Mouse (Mus musculus): ENCODE data around the gene Nagk.
"Not testable (repeated sequence)": the region's sequence is repeated elsewhere in the genome, so short reads cannot be mapped to it uniquely, and the experiment has no call there.

Nagk gene

GRCm38 (mm10) chr6:83794760-83795296 lies at the start of gene Nagk:
Gene Nagk (plus strand): TSS chr6:83794982.
- DNase-seq (ENCODE audit: low read depth, low spot score) = peak; percentile 98

- DNase-seq (ENCODE audit: low read depth, low spot score) = no peak
Measured at GRCm38 (mm10) chr6:83745466-83745865, 49.3 kb upstream of the Nagk start.

- no peak for DNase-seq (ENCODE audit: low read depth, low spot score)
Measured at GRCm38 (mm10) chr6:83749286-83749685, 45.5 kb upstream of the Nagk start.

DNA sequence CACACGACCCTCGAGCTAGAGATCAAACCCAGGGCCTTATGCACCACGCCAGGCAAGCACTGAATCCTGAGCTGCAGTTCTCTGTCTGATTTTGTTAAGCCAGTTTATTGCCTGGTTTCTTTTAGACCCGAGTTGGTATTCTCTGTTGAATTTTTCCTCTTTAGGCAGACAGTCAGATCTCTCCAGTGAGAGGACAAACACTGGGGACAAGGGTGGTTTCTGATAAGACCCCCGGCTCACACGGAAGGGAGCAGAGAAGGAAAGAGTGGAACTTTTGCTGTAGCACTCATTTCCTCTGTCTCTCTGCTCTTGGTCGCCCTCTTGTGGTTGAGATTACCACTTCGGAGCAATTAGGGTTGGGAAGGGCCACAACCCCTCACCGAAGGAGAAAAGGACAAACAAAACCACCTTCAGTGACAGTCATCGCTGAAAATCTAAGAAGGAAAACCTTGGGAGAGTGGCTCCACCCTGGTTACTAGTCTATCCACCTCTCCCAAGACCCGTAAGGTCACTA lies 44.6 kb upstream of the Nagk start:
- DNase-seq (ENCODE audit: low read depth, low spot score) = peak; percentile 68

- no peak for DNase-seq (ENCODE audit: low read depth, low spot score)
Measured at GRCm38 (mm10) chr6:83756051-83756450, 38.7 kb upstream of the Nagk start.

GRCm38 (mm10) chr6:83762344-83762743 lies 32.4 kb upstream of the Nagk start, which contains the start of gene Ankrd53:
Gene Ankrd53 (plus strand): TSS chr6:83762644.
- DNase-seq (ENCODE audit: low read depth, low spot score) = no peak

- DNase-seq (ENCODE audit: low read depth, low spot score) = peak; percentile 90
Measured at GRCm38 (mm10) chr6:83762880-83763431, 31.8 kb upstream of the Nagk start.

GRCm38 (mm10) chr6:83766982-83767381 lies 27.8 kb upstream of the Nagk start:
- no peak for DNase-seq (ENCODE audit: low read depth, low spot score)

DNA sequence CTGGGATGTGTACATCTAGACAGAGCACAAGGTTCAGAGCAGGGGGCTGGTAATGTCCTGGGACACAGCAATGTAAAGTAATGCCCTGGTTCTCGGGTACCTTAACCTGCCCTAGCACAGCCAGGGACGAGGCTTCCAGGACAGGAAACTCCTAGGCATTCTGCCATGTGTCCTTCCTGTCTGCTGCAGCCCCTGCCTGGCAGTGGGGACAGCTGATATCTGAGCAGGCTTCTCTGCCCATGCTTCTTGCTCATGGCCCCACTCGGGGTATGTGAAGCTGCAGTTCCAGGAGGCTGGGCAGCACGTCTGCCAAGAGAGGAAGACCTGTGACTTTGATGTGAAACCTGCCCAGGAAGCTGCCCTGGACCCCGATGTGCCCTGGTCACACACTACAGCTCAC lies 26.3 kb upstream of the Nagk start:
- DNase-seq (ENCODE audit: low read depth, low spot score) = no peak

- DNase-seq (ENCODE audit: low read depth, low spot score) = no peak
Measured at GRCm38 (mm10) chr6:83774126-83774525, 20.7 kb upstream of the Nagk start.

- peak; percentile 37 for DNase-seq (ENCODE audit: low read depth, low spot score)
Measured at GRCm38 (mm10) chr6:83774781-83775563, 19.8 kb upstream of the Nagk start.

- peak; percentile 95 for DNase-seq (ENCODE audit: low read depth, low spot score)
Measured at GRCm38 (mm10) chr6:83775638-83776293, 19.0 kb upstream of the Nagk start, which contains the start of gene Tex261. Gene Tex261 (minus strand): TSS chr6:83775813.

GRCm38 (mm10) chr6:83778306-83778705 lies 16.5 kb upstream of the Nagk start:
- no peak for DNase-seq (ENCODE audit: low read depth, low spot score)

- peak; percentile 65 for DNase-seq (ENCODE audit: low read depth, low spot score)
Measured at GRCm38 (mm10) chr6:83779026-83779425, 15.8 kb upstream of the Nagk start.

DNA sequence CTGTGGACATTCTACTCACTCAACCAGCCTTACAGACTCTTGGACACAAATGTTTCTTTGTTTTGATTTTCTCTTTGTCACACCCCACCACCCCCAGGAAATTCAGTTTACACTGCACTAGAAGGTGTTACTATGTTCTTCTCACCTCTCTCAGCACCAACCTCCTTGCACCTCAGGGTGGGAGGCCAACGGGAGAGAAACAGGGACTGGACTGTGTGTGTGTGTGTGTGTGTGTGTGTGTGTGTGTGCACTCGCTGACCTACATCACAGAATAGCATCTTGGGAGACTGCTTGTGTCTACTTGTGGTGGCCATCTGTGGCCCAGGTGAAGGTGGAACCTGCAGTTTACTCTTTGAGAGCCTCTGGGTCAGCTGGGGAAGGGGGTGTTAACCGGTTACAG lies 8.4 kb upstream of the Nagk start:
- no peak for DNase-seq (ENCODE audit: low read depth, low spot score)

GRCm38 (mm10) chr6:83788554-83788953 lies 6.2 kb upstream of the Nagk start:
- DNase-seq (ENCODE audit: low read depth, low spot score) = no peak

DNA sequence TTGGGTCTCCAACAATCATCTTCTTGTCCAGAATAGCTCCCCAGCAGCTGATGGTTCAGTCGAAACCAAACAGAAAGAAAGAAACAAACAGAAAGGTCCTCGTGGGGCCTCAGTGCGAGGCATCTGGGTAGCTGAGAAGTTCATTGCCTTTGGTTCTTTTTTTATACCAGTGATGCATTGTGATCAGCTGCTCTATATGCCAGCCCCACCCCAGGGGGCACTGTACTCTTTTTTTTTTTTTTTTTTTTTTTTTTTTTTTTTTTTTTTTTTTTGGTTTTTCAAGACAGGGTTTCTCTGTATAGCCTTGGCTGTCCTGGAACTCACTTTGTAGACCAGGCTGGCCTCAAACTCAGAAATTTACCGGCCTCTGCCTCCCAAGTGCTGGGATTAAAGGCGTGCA lies 4.2 kb upstream of the Nagk start:
- DNase-seq (ENCODE audit: low read depth, low spot score) = not testable (repeated sequence)

DNA sequence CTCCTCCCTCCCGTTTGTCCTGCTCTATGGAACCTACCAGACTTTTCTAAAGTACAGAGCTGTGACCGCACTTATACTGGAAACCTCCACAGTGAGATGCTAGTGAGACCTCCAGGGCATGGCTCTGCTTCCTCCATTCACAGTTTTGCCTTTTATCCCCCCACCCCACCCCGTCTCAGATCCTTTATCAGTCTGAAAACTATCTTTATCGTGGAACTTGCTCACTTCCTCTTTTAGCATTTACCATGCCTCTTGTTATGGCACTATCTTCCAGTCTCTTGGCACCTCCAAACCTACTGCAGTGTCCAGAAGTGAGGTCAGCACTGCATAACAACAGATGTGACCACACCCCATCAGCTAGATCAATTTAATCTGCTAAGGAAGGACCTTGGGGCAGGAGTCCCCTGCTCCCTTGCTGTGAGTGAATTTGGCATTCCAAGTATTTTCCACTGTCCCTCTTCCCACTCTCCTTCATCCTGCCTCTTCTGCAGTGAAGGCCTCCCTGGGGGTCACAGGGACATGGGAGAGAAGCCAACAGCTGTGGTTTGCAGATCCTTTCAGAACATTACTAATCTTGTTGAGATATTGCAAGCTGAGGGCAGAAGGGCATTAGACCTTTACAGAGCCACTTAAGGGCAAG lies 3.4 kb upstream of the Nagk start:
- peak; percentile 30 for DNase-seq (ENCODE audit: low read depth, low spot score)

- DNase-seq (ENCODE audit: low read depth, low spot score) = peak; percentile 65
Measured at GRCm38 (mm10) chr6:83795492-83795900, 714 bp downstream of the Nagk start.

DNA sequence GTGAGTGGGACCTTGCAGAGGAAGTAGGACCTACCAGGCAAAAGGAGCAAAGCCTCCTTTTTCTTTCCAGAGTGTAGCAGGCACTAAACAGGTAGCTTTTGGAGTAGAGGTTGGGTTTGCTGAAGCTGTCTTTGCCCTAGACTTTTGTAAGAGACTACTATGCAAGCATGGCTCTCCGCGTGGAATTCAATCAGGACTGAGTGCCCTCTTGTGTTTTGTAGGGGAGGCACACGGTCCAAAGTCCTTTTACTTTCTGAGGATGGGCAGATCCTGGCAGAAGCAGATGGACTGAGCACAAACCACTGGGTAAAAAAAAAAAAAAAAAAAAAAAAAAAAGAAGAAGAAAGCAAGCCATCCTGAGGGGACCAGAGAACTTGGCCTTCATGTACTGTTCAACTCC lies 1.9 kb downstream of the Nagk start:
- no peak for DNase-seq (ENCODE audit: low read depth, low spot score)

DNA sequence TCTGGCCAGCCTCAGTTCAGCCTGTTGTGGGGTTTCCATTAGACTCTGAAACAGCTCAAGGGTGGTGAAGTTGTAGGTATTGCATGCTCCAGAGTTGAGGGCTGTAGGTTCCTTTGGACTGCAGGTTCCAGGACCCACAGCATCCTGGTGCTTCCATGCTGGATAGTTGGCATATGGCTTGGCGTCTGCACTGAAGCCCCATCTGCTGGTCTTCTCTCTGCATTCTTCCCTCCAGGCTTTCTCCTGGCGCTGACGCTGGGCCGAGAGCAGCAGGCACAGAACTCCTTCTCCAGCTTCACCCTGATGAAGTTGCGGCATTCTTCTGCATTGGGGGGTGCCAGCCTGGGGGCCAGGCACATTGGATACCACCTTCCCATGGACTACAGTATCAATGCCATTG lies 7.3 kb downstream of the Nagk start:
- no peak for DNase-seq (ENCODE audit: low read depth, low spot score)

GRCm38 (mm10) chr6:83802846-83803245 lies 8.1 kb downstream of the Nagk start:
- DNase-seq (ENCODE audit: low read depth, low spot score) = no peak

Measured in ZHBTc4 (cell line).